Mouse (Mus musculus) kidney, embryonic 14.5 days (tissue): ENCODE data around the gene Gpatch2l. TPM values are rescaled to one million over a fixed set of nuclear protein-coding genes. Genes with fewer than 3 reads are reported as not detected.
A peak's percentile ranks its signal among the peaks of the same experiment; 100 is the strongest.

Experiments
- ATAC-seq: fragments of 200-750 bp; cut with Nextera tagmentation; 2 replicates; pipeline ENCODE4 v1.8.0; 2017; ENCODE audit warnings: moderate number of reproducible peaks, mild to moderate bottlenecking, moderate TSS enrichment, moderate library complexity; ENCODE audit not compliant: low FRiP score, low TSS enrichment
- H3K27ac ChIP-seq: fragments of 300-500 bp; sonication (generic); 2 replicates; pipeline ENCODE4 v1.5.1; 2014; ENCODE audit warnings: low read depth, mild to moderate bottlenecking, low read length, moderate library complexity, mixed read lengths
- H3K27me3 ChIP-seq: fragments of 300-500 bp; sonication (generic); 2 replicates; pipeline ENCODE4 v1.6.1; 2014; ENCODE audit warnings: mild to moderate bottlenecking, low read length; ENCODE audit not compliant: control insufficient read depth, insufficient read depth
- H3K36me3 ChIP-seq: fragments of 300-500 bp; sonication (generic); 2 replicates; pipeline ENCODE4 v1.6.1; 2014; ENCODE audit warnings: low read length, mixed read lengths; ENCODE audit not compliant: control insufficient read depth, insufficient read depth
- H3K4me1 ChIP-seq: fragments of 300-500 bp; sonication (generic); 2 replicates; pipeline ENCODE4 v1.6.1; 2014; ENCODE audit warnings: low read length, mixed read lengths; ENCODE audit not compliant: control insufficient read depth, insufficient read depth
- H3K4me2 ChIP-seq: fragments of 300-500 bp; sonication (generic); replicated peaks from 2 replicates; pipeline ENCODE4 v1.6.1; 2014; ENCODE audit warnings: low read depth, mild to moderate bottlenecking, low read length
- H3K4me3 ChIP-seq: fragments of 300-500 bp; sonication (generic); 2 replicates; pipeline ENCODE4 v1.5.1; 2014; ENCODE audit warnings: mild to moderate bottlenecking, low read length
- H3K9ac ChIP-seq: fragments of 300-500 bp; sonication (generic); 2 replicates; pipeline ENCODE4 v1.6.1; 2014; ENCODE audit warnings: low read depth, mild to moderate bottlenecking, low read length, moderate library complexity
- H3K9me3 ChIP-seq: fragments of 300-500 bp; sonication (generic); 2 replicates; pipeline ENCODE4 v1.6.1; 2016; ENCODE audit warnings: low read length; ENCODE audit not compliant: control insufficient read depth
- WGBS: fragments of 180-500 bp; shearing (Covaris S2); extraction: QIAGEN DNeasy Blood & Tissue Kit; methylation state at CpG from one replicate; pipeline ENCODE4 v1.1.7; 2014; 5-methylcytosine and 5-hydroxymethylcytosine counted together
- polyA plus RNA-seq: library from polyadenylated mRNA; unstranded; fragments of >200 nt; fragmentation: Nextera tagmentation; extraction: Ambion mirVana; gene quantifications from 2 replicates; pipeline ENCODE4 v1.2.1, GENCODE M21; 2014

The Gpatch2l gene
- polyA plus RNA-seq, 1 experiment from 2014 or later, result 14.9 TPM

GRCm38 (mm10) chr12:86220200-86221021 is 21.2 kb upstream of the Gpatch2l start:
- H3K4me1 ChIP-seq, result peaks cover 10% of the 10 kb centered on the region; the same call in 1 of the 2 replicates
- H3K9ac ChIP-seq, result peak overlapping the region; percentile 57; the same call in 1 of the 2 replicates
- H3K27ac ChIP-seq, result no peak overlapping the region
- 0 out of 2 replicates have a peak, but pooled peaks have one; percentile 43 for ATAC-seq
- WGBS, result 6% methylated on average over 38 of the region's 38 CpGs
- peak overlapping the region; percentile 26 for H3K4me3 ChIP-seq
- H3K27me3 ChIP-seq, result peaks cover 22% of the 10 kb centered on the region
- peak overlapping the region; percentile 62 for H3K4me2 ChIP-seq
- no peaks in the 10 kb centered on the region for H3K36me3 ChIP-seq
- H3K9me3 ChIP-seq, result no peaks in the 10 kb centered on the region

- H3K9ac ChIP-seq, result peak overlapping the region; percentile 57; the same call in 1 of the 2 replicates
Measured at GRCm38 (mm10) chr12:86221074-86221703, 20.5 kb upstream of the Gpatch2l start.

GRCm38 (mm10) chr12:86234295-86234694 is 7.4 kb upstream of the Gpatch2l start:
- no peaks in the 10 kb centered on the region for H3K4me1 ChIP-seq
- WGBS, result 70% methylated on average over 4 of the region's 4 CpGs
- no peaks in the 10 kb centered on the region for H3K36me3 ChIP-seq
- ATAC-seq, result no peak
- H3K9ac ChIP-seq, result no peak overlapping the region
- H3K27me3 ChIP-seq, result no peaks in the 10 kb centered on the region
- no peak overlapping the region for H3K4me3 ChIP-seq
- no peak overlapping the region for H3K4me2 ChIP-seq
- H3K9me3 ChIP-seq, result no peaks in the 10 kb centered on the region
- no peak overlapping the region for H3K27ac ChIP-seq

More at GRCm38 (mm10) chr12:86221074-86221703, 20.5 kb upstream of the Gpatch2l start:
- Histone ChIP-seq H3K36me3 (no peaks in the 10 kb centered on the region), H3K4me3 (peak overlapping the region; percentile 26), H3K27ac (no peak overlapping the region), H3K4me2 (peak overlapping the region; percentile 62), H3K4me1 (peaks cover 9% of the 10 kb centered on the region; the same call in 1 of the 2 replicates), H3K9me3 (no peaks in the 10 kb centered on the region), H3K27me3 (peaks cover 15% of the 10 kb centered on the region)
- 45% methylated on average over 16 of the region's 16 CpGs for WGBS
- no peak for ATAC-seq

GRCm38 (mm10) chr12:86238736-86239135 is 2.9 kb upstream of the Gpatch2l start:
- ATAC-seq, result no peak
- WGBS, result 78% methylated on average over 2 of the region's 2 CpGs
- peaks cover 7% of the 10 kb centered on the region for H3K4me1 ChIP-seq
- no peak overlapping the region for H3K27ac ChIP-seq
- H3K36me3 ChIP-seq, result no peaks in the 10 kb centered on the region; the same call in 1 of the 2 replicates
- no peaks in the 10 kb centered on the region for H3K9me3 ChIP-seq
- no peak overlapping the region for H3K4me2 ChIP-seq
- H3K9ac ChIP-seq, result no peak overlapping the region
- no peaks in the 10 kb centered on the region for H3K27me3 ChIP-seq
- H3K4me3 ChIP-seq, result no peak overlapping the region

- no peak for ATAC-seq
- no peak overlapping the region for H3K27ac ChIP-seq
- 16% methylated on average over 7 of the region's 7 CpGs for WGBS
Measured at GRCm38 (mm10) chr12:86242563-86242962, 905 bp downstream of the Gpatch2l start.

GRCm38 (mm10) chr12:86243936-86244335 is 2.3 kb downstream of the Gpatch2l start:
- Histone ChIP-seq H3K36me3 (peaks cover 19% of the 10 kb centered on the region), H3K9ac (no peak overlapping the region), H3K4me3 (no peak overlapping the region), H3K27me3 (no peaks in the 10 kb centered on the region), H3K4me2 (no peak overlapping the region), H3K4me1 (peaks cover 7% of the 10 kb centered on the region), H3K9me3 (no peaks in the 10 kb centered on the region), H3K27ac (no peak overlapping the region)
- WGBS, result 95% methylated on average over 17 of the region's 17 CpGs
- no peak for ATAC-seq

More at GRCm38 (mm10) chr12:86242563-86242962, 905 bp downstream of the Gpatch2l start:
- H3K27me3 ChIP-seq, result no peaks in the 10 kb centered on the region
- H3K4me3 ChIP-seq, result peak overlapping the region; percentile 81
- H3K4me2 ChIP-seq, result peak overlapping the region; percentile 89
- peaks cover 17% of the 10 kb centered on the region for H3K36me3 ChIP-seq
- peaks cover 7% of the 10 kb centered on the region for H3K4me1 ChIP-seq
- no peaks in the 10 kb centered on the region for H3K9me3 ChIP-seq
- H3K9ac ChIP-seq, result peak overlapping the region; percentile 85

- Histone ChIP-seq H3K4me2 (no peak overlapping the region), H3K27ac (no peak overlapping the region), H3K9ac (no peak overlapping the region), H3K9me3 (no peaks in the 10 kb centered on the region), H3K4me1 (no peaks in the 10 kb centered on the region), H3K27me3 (no peaks in the 10 kb centered on the region), H3K36me3 (peaks cover 10% of the 10 kb centered on the region; the same call in 1 of the 2 replicates), H3K4me3 (no peak overlapping the region)
- no peak for ATAC-seq
- 79% methylated on average over 4 of the region's 4 CpGs for WGBS
Measured at GRCm38 (mm10) chr12:86250183-86250582, 8.5 kb downstream of the Gpatch2l start.

- H3K4me2 ChIP-seq, result no peak overlapping the region
- 83% methylated on average over 7 of the region's 7 CpGs for WGBS
- H3K9me3 ChIP-seq, result no peaks in the 10 kb centered on the region
- no peak overlapping the region for H3K4me3 ChIP-seq
- ATAC-seq, result no peak
- no peaks in the 10 kb centered on the region for H3K4me1 ChIP-seq
- no peaks in the 10 kb centered on the region for H3K27me3 ChIP-seq
- H3K9ac ChIP-seq, result no peak overlapping the region
- H3K36me3 ChIP-seq, result peaks cover 9% of the 10 kb centered on the region; the same call in 1 of the 2 replicates
- no peak overlapping the region for H3K27ac ChIP-seq
Measured at GRCm38 (mm10) chr12:86254910-86255309, 13.3 kb downstream of the Gpatch2l start.

- Histone ChIP-seq H3K27me3 (no peaks in the 10 kb centered on the region), H3K9ac (no peak overlapping the region), H3K27ac (no peak overlapping the region), H3K4me1 (no peaks in the 10 kb centered on the region), H3K36me3 (peaks cover 34% of the 10 kb centered on the region; the same call in 1 of the 2 replicates), H3K4me2 (no peak overlapping the region), H3K9me3 (no peaks in the 10 kb centered on the region), H3K4me3 (no peak overlapping the region)
- no peak for ATAC-seq
- 58% methylated on average over 9 of the region's 9 CpGs for WGBS
Measured at GRCm38 (mm10) chr12:86271626-86272025, 30.0 kb downstream of the Gpatch2l start.
